Mouse (Mus musculus): Measurements from ENCODE around the gene Ptpn7.
"Not testable (repeated sequence)": the region's sequence is repeated elsewhere in the genome, so short reads cannot be mapped to it uniquely, and the experiment has no call there.

Ptpn7 gene

DNA sequence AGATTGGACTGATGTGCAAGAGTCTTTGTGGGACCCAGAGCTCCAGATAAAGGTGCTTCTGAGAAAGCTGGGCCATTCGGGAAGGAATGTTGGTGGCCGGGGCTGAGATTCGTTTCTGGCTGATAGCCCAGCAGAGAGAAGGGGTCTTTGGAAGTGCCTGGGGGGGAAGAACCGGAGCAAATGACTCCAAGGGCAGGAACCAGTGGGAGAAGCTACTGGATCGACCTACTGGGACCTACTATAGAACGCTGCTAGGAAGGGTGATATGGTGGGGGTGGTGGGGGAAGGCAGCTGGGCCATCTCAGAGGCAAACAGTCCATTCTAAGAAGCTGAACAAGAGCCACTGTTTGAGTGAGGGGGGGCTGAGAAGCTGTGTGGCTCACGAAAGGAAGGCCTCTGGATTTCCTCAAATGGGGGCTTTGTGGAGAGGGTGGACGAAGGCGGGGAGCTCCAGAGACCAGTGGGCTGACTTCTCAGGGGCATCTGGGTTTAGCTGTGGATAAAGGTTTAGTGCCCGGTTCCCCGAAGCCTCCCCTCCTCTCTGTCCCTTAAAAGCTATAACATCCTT is 27.1 kb downstream of the Ptpn7 start:
- DNase-seq: no peak

GRCm38 (mm10) chr1:135160411-135161050 is 28.0 kb downstream of the Ptpn7 start:
- DNase-seq: no peak

DNA sequence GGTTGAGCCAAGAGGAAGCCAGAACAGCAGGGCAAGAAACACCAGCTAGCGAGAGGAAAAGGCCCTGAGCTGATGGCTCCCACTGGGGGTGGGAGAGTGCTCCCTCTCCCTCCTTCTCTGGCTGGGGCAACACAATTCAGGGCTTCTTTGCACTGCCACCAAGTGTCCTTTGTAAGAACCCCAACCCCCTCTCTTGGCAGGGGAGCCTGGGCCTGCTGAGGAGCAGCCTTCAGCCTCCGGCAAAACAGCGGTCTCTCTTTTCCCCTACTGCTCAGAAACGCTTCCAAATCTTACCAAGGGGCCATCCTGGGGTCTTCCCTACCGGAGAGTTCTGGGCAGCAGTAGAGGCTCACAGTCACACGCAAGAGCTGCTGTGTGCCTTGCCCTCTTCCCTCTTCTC is 30.2 kb downstream of the Ptpn7 start:
- no peak for DNase-seq

- no peak for DNase-seq
Measured at GRCm38 (mm10) chr1:135167435-135167834, 34.9 kb downstream of the Ptpn7 start, which contains the start of gene Gpr37l1. Gene Gpr37l1, minus strand, starts transcription at chr1:135167681.

DNA sequence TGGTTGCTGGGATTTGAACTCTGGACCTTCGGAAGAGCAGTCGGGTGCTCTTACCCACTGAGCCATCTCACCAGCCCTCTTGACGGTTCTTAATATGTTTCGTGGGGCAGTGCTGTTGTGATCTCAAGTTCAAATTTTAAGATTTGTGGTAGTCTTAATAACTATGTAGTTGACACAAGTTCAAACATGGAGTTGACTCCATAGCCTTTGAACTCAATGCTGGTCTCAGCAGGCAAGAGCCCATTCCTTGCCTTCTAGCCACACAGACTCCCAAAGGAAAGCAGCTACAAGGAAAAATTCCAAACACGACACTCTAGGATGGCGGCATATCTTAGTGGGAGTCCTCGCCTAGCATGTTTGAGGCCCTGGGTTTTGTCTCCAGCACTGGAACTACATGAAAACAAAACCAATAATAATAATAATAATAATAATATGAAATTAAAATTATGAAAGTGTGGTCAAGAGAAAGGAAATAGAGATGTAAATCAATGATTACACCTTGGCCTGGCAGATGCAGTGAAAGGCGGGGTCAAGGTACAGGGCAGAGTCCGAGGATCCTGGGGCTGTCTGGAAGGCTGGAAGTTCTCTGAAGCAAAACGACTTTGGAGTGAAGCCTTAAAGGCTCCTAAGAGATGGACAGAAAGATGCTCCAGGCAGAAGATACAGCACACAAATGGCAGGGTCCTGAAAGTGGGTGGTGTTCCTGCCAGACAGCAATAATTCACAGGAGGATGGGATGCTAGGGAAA is 36.1 kb downstream of the Ptpn7 start:
- DNase-seq: no peak

DNA sequence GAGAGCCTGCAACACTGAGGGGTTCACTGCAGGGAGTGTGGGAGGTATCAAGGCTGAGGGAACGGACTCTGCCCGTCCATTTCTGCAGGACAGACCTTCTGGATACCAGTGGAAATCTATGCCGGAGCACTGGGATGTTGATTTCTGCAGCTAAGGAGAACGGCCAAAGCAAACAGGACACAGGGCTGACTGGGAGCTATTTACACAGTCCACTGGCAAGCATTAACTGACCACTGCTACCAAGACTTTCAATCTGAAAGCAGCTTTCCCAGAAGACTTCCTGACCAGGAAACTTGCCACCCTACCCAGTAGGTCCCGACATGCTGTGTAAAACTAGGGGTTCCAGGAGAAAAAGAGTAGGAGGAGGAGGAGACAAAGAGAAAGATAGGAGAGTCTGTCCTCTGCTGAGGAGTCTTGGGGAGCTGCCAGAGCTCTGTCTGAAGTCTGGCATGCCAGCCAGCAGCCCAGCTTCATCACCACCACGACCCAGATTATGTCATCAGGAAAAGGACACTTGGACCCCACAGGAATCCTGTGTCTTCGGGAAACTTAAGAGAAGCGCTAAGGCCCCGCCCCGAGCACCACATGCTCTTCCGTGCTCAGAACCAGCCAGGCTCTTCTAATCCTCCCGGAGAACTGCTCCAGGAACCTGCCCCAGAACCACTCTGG is 37.2 kb downstream of the Ptpn7 start:
- DNase-seq: no peak

GRCm38 (mm10) chr1:135170299-135170698 is 37.8 kb downstream of the Ptpn7 start:
- no peak for DNase-seq

DNA sequence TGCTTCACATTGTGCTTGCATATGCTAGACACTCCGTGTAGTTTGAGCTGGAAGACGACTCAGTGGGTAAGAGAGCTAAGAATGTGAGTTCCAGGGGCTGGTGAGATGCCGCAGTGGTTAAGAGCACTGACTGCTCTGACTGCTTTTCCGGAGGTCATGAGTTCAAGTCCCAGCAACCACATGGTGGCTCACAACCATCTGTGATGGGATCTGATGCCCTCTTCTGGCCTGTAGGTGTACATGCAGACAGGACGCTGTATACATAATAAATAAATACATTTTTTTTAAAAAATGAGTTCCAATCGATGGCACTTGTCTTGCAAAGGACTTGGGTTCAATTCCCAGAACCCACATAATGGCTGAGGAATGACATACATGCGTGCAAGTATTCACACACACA is 38.7 kb downstream of the Ptpn7 start:
- no peak for DNase-seq

- peak; percentile 86 for DNase-seq
Measured at GRCm38 (mm10) chr1:135171984-135172383, 39.5 kb downstream of the Ptpn7 start.

DNA sequence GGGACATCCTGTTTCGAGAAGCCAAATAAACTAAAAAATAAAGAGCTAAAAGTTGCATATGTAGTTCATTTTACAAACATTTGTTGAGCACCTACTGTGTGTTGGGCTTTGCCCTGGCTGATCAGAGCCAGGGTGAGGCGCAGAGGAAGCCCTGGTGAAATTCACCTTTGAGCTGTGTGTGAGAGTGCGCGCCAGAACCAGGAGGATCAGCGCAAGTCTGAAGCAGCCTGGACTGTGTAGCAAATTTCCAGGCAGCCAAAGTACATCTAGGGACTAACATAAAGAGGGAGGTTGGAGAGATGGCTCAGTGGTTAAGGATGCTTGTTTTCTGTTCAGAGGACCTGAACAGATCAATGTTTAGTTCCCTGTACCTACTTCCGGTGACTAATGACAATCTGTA is 40.8 kb downstream of the Ptpn7 start:
- no peak for DNase-seq

GRCm38 (mm10) chr1:135175176-135175575 is 42.7 kb downstream of the Ptpn7 start:
- no peak for DNase-seq

GRCm38 (mm10) chr1:135177724-135178123 is 45.2 kb downstream of the Ptpn7 start:
- DNase-seq: no peak

DNA sequence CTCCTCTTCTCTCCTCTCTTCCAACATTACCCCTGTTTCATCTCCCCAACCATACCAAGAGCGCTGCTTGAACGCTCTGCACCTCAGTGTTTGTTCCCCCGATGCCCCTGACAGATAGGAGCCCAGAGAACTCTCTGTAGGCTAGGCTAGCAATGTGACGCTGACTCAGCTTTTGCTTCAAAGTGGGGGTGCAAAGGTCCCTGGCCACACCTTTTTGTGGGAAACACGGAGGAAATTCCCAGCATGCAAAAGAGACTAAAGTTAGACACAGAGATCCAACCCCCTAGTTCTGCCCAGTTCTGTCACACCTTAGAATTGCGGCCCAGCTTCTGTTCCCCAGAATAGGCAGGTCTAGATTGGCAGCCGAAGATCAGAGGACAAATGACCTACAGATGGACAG is 46.4 kb downstream of the Ptpn7 start:
- no peak for DNase-seq

- no peak for DNase-seq
Measured at GRCm38 (mm10) chr1:135180830-135181229, 48.3 kb downstream of the Ptpn7 start.

DNA sequence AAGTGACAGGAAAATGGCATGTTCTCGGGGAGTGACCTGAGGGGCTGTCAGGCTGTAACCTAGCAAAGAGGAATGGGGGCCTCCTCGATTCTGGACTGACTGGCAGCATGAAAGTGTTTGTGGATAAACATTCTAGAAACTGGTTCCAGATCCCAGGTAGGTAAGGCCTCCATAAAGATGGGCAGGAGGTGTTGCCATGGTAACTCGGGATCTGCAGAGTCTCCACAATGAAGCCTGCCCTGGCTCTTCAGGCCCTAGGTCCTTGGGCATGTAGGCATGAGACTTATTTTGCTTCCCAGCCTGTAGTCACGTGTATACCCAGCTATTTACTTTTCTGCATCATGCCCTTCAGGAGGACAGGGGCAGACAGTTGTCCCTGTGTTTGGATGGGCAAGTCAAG is 48.8 kb downstream of the Ptpn7 start:
- no peak for DNase-seq

- DNase-seq: no peak
Measured at GRCm38 (mm10) chr1:135181880-135182623, 49.6 kb downstream of the Ptpn7 start.

DNA sequence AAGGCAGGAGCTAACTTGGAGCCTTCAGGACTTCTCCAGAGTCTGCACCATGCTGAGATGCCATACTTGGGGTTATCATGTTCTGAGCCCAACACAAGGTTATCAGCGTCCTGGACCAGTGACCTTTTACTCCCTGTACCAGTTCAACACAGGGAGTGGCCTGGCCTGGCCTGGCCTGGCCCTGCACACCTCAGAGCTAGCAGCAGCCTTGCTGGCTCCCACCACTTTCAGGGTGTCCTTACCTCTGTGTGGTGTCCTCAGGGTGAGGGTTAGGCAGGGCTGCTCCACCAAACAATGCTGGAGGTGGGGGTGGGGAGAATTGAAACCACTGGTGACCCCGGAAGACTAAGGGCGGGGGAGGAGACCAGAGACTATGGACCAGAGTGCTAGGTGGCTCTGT is 50.5 kb downstream of the Ptpn7 start:
- no peak for DNase-seq

DNA sequence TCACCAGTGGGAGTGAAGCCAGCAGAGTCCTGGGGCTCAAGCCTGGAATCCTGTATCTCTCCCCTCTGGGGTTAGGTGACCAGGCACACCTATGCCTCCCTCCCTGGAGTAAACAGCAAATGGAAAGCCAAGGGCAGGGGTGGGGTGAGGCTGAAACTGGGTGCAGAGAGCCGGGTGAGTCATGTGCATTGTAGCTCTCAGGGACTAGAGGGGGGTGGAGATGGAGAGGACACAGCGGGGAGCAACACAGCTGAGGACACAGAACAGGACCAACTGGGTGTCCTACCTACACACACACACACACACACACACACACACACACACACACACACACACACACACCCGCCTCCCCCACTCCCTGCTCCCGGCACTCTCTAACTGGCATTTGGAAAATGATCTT is 50.9 kb downstream of the Ptpn7 start:
- no peak for DNase-seq

DNA sequence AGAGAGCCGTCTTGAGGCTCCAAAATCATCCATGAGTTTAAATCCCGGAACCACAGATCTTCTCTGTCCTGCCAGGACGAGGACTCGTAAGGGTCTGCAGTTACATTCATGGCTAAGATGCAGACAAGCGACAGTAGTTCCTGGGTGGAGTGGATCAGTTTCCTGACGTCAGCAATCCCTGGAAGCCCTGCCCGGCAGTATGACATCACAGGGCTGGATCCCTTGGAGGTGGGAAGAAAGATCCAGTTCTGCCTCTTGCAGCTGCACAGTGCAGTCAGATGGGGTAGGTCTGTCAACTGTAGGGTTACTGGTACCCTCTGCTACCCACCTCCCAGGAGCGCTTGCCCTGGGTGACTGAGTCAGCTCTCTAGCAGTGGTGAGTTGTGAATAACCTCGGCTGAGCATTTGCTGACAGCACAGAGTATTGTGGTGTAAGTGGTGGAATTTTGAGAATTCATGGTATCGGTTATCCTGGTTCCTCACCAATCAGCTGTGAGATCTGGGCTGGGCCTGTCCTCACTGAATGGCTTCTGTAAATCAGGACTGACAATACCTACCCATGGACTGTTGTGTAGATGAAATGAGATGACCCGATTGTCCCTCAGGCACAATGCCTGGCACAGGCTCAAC is 51.6 kb downstream of the Ptpn7 start:
- no peak for DNase-seq

- no peak for DNase-seq
Measured at GRCm38 (mm10) chr1:135185936-135186335, 53.4 kb downstream of the Ptpn7 start.

DNA sequence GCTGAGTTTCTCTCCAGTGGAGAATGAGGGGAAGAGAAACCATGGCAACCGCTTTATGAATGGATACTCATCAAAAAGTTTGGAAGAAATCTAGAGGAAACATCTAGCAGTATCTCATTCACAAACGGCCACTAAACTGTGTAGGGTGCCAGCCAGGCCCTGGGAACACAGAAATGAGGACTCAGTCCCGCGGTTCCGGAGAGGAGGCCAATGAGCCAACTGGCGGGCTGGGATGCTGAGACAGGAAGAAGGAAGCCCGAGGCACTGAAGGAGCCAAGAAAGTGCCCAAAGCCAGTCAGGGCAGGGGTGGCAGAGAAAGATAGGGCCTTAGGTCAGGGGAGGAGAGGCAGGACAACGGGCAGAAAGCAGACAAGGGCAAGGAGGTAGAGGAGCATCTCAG is 53.9 kb downstream of the Ptpn7 start:
- DNase-seq: no peak

DNA sequence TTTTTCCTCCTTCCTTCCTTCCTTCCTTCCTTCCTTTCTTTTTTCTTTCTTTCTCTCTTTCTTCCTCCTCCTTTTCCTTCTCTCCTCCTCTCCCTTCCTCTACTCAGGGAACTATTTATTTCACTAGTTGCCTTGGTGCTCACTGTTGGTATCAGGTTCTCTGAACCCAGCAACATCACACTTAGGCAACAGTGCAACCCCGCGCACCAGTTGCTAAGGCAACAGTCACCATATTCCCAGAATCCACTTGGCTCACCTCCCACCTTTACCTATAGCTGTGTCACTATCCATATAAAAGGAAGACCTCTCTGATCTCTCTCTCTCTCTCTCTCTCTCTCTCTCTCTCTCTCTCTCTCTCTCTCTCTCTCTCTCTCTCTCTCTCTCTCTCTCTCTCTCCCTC is 54.5 kb downstream of the Ptpn7 start:
- not testable (repeated sequence) for DNase-seq

GRCm38 (mm10) chr1:135188197-135188596 is 55.7 kb downstream of the Ptpn7 start:
- DNase-seq: no peak
